In the genomic region with DNA sequence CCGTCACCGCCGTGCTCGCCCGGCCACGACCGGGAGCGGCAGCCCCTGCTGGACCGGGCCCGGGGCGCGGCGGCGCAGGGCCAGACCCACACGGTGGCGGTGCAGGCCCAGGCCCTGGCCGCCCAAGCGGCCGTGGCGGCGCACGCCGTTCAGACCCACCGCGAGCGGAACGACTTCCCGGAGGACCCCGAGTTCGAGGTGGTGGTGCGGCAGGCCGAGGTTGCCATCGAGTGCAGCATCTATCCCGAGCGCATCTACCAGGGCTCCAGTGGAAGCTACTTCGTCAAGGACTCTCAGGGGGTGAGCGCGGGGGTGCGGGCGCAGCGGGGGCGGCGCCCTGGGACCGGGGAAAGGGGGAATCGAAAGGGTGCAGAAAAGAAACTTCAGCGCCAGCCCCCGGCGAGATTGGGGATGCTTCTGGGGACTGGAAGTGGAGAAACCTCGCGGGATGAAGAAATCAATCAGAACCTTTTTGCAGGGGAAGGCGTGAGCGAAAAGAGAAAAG, we compare ENCODE assay signal across 8 mouse cellular contexts. TPM values are rescaled to one million over a fixed set of nuclear protein-coding genes. Genes with fewer than 3 reads are reported as not detected.
A peak's percentile ranks its signal among the peaks of the same experiment; 100 is the strongest.
DNase-seq lines count a peak whose midpoint lies in the region; ATAC-seq lines count a peak whose summit lies in the region.

No protein-coding gene starts in this region.

- H3K27me3 ChIP-seq in heart, embryonic 13.5 days (replicated peaks) = no peaks in the 10 kb centered on the region
- H3K27me3 ChIP-seq in hindbrain, embryonic 16.5 days (replicated peaks; ENCODE audit: control insufficient read depth, insufficient read depth, low read length) = no peaks in the 10 kb centered on the region

- under 1% methylated on average over 51 of the region's 52 CpGs for WGBS in heart, embryonic 13.5 days
- under 1% methylated on average over 52 of the region's 52 CpGs for WGBS in hindbrain, embryonic 16.5 days

- peak overlapping the region; percentile 73 for H3K4me2 ChIP-seq in heart, embryonic 13.5 days
- peak overlapping the region; percentile 80 for H3K4me2 ChIP-seq in hindbrain, embryonic 16.5 days (ENCODE audit: low read length)

- H3K4me3 ChIP-seq in heart, embryonic 13.5 days = peak overlapping the region; percentile 96
- peak overlapping the region; percentile 99 for H3K4me3 ChIP-seq in hindbrain, embryonic 16.5 days (ENCODE audit: low read length)

- peaks cover 22% of the 10 kb centered on the region for H3K36me3 ChIP-seq in heart, embryonic 13.5 days
- H3K36me3 ChIP-seq in hindbrain, embryonic 16.5 days (ENCODE audit: control insufficient read depth, insufficient read depth, low read length) = no peaks in the 10 kb centered on the region

- peak; percentile 50 for ATAC-seq in heart, embryonic 13.5 days (ENCODE audit: extremely low read depth, insufficient number of reproducible peaks, low FRiP score, low TSS enrichment)
- peak; percentile 60 for ATAC-seq in hindbrain, embryonic 16.5 days

- peak overlapping the region; percentile 91 for H3K9ac ChIP-seq in heart, embryonic 13.5 days
- peak overlapping the region; percentile 94 for H3K9ac ChIP-seq in hindbrain, embryonic 16.5 days (ENCODE audit: low read depth, low read length)

- DNase-seq in heart, adult 8-10 months (ENCODE audit: low spot score) = no peak
- DNase-seq in CD4-positive, CD25-positive, alpha-beta regulatory T cell, adult 2 months (ENCODE audit: low read depth, low spot score) = peak; percentile 65
- peak; percentile 6 for DNase-seq in c-Kit-positive CD71-positive TER-119-negative erythroid progenitor cells, embryonic 14.5 days (ENCODE audit: low read depth)
- DNase-seq in mesoderm, embryonic 11.5 days (ENCODE audit: low read depth, low spot score) = peak; percentile 37
- peak; percentile 50 to 67 for DNase-seq in thymus, postnatal 36 days
- no peak for DNase-seq in adrenal gland, adult 8-10 months

- H3K4me1 ChIP-seq in heart, embryonic 13.5 days = peaks cover 27% of the 10 kb centered on the region
- peaks cover 22% of the 10 kb centered on the region for H3K4me1 ChIP-seq in hindbrain, embryonic 16.5 days (ENCODE audit: control insufficient read depth, insufficient read depth, low read depth, low read length)

- peak overlapping the region; percentile 91 for H3K27ac ChIP-seq in heart, embryonic 13.5 days (replicated peaks)
- H3K27ac ChIP-seq in hindbrain, embryonic 16.5 days (ENCODE audit: low read depth, low read length) = peak overlapping the region; percentile 90

- no peaks in the 10 kb centered on the region for H3K9me3 ChIP-seq in heart, embryonic 13.5 days
- H3K9me3 ChIP-seq in hindbrain, embryonic 16.5 days (ENCODE audit: control insufficient read depth, low read length) = no peaks in the 10 kb centered on the region

RNA-seq across cellular contexts. Expression of gene Pi4k2a, which starts 0.4 kb away (rescaled TPM):
- 14.5 and 16.9 TPM in 2 replicates for polyA plus RNA-seq in heart, embryonic 13.5 days (2015; fragmentation: Nextera tagmentation; extraction: Ambion mirVana)
- 10 to 100 TPM; 17.7 to 23.2 (median 22.2) TPM for total RNA-seq in heart, adult 8-10 months (2022)
- polyA plus RNA-seq in hindbrain, embryonic 16.5 days (2015; fragmentation: Nextera tagmentation; extraction: Ambion mirVana) = 9.6 and 23.9 TPM in 2 replicates
- total RNA-seq in adrenal gland, adult 8-10 months (2022) = 10 to 100 TPM; 78.8 to 81.8 (median 80.4) TPM

RNA-seq across cellular contexts. Expression of gene Morn4, which starts 4.5 kb away (rescaled TPM):
- polyA plus RNA-seq in heart, embryonic 13.5 days (2015; fragmentation: Nextera tagmentation; extraction: Ambion mirVana) = 15.2 and 15.3 TPM in 2 replicates
- 1 to 10 TPM; 2.2 to 4.0 (median 2.4) TPM for total RNA-seq in heart, adult 8-10 months (2022)
- 137 and 139 TPM in 2 replicates for polyA plus RNA-seq in hindbrain, embryonic 16.5 days (2015; fragmentation: Nextera tagmentation; extraction: Ambion mirVana)
- 10 to 100 TPM in 3 of 4 experiments, 1 to 10 TPM in 1; 9.1 to 25.1 (median 19.8) TPM for total RNA-seq in adrenal gland, adult 8-10 months (2022)

RNA-seq across cellular contexts. Expression of gene Avpi1, which starts 38.2 kb away (rescaled TPM):
- polyA plus RNA-seq in heart, embryonic 13.5 days (2015; fragmentation: Nextera tagmentation; extraction: Ambion mirVana) = 30.6 and 34.2 TPM in 2 replicates
- total RNA-seq in heart, adult 8-10 months (2022) = 10 to 100 TPM; 11.1 to 16.5 (median 13.6) TPM
- 12.2 and 12.6 TPM in 2 replicates for polyA plus RNA-seq in hindbrain, embryonic 16.5 days (2015; fragmentation: Nextera tagmentation; extraction: Ambion mirVana)
- total RNA-seq in adrenal gland, adult 8-10 months (2022) = 100 to 1,000 TPM in 1 of 4 experiments, 10 to 100 TPM in 3; 53.5 to 107 (median 73.9) TPM

RNA-seq across cellular contexts. Expression of gene 4933411K16Rik, which starts 38.6 kb away (rescaled TPM):
- not detected in 2 replicates for polyA plus RNA-seq in heart, embryonic 13.5 days (2015; fragmentation: Nextera tagmentation; extraction: Ambion mirVana)
- under 1 TPM in 2 of 4 experiments, not detected in 2; 0.22 to 0.31 TPM for total RNA-seq in heart, adult 8-10 months (2022)
- not detected in 2 replicates for polyA plus RNA-seq in hindbrain, embryonic 16.5 days (2015; fragmentation: Nextera tagmentation; extraction: Ambion mirVana)
- 1 to 10 TPM in 2 of 4 experiments, under 1 TPM in 2; 0.58 to 3.5 (median 1.5) TPM for total RNA-seq in adrenal gland, adult 8-10 months (2022)

RNA-seq across cellular contexts. Expression of gene Hoga1, which starts 45.3 kb away (rescaled TPM):
- 0.44 and 1.4 TPM in 2 replicates for polyA plus RNA-seq in heart, embryonic 13.5 days (2015; fragmentation: Nextera tagmentation; extraction: Ambion mirVana)
- 1 to 10 TPM in 3 of 4 experiments, under 1 TPM in 1; 0.92 to 2.5 (median 1.5) TPM for total RNA-seq in heart, adult 8-10 months (2022)
- polyA plus RNA-seq in hindbrain, embryonic 16.5 days (2015; fragmentation: Nextera tagmentation; extraction: Ambion mirVana) = 2.0 and 2.4 TPM in 2 replicates
- 10 to 100 TPM in 2 of 4 experiments, 1 to 10 TPM in 2; 2.8 to 17.4 (median 9.1) TPM for total RNA-seq in adrenal gland, adult 8-10 months (2022)

Comparison
In these comparisons a context has a peak if more than half of its experiments do, and no peak if none do; other contexts are left out.
1. DNase-seq: peak in CD4-positive, CD25-positive, alpha-beta regulatory T cell, adult 2 months (single experiment), c-Kit-positive CD71-positive TER-119-negative erythroid progenitor cells, embryonic 14.5 days (single experiment), mesoderm, embryonic 11.5 days (single experiment) and thymus, postnatal 36 days (2 of 2); none in heart, adult 8-10 months (single experiment) and adrenal gland, adult 8-10 months (single experiment).